Mouse (Mus musculus): ENCODE data around the gene Gm3336. TPM values are rescaled to one million over a fixed set of nuclear protein-coding genes. Genes with fewer than 3 reads are reported as not detected.

Gm3336 gene
- polyA plus RNA-seq, 1 experiment from 2014 or later: not detected

GRCm38 (mm10) chr8:70701982-70702841 is 16.1 kb upstream of the Gm3336 start:
- WGBS: 77% methylated on average over 2 of the region's 2 CpGs
- Histone ChIP-seq H3K4me1 (peaks cover 29% of the 10 kb centered on the region), H3K9ac (no peak overlapping the region), H3K36me3 (0 out of 2 replicates have a peak, but pooled peaks cover 5% of the 10 kb centered on the region), H3K4me3 (peak overlapping the region; percentile 71), H3K9me3 (no peaks in the 10 kb centered on the region), H3K27ac (peak overlapping the region; percentile 57), H3K4me2 (peak overlapping the region; percentile 53), H3K27me3 (no peaks in the 10 kb centered on the region)
- ATAC-seq (ENCODE audit: insufficient number of reproducible peaks, low FRiP score, low TSS enrichment, low read depth): no peak

- ATAC-seq (ENCODE audit: insufficient number of reproducible peaks, low FRiP score, low TSS enrichment, low read depth): no peak
- Histone ChIP-seq H3K27ac (peak overlapping the region; percentile 57), H3K4me2 (no peak overlapping the region), H3K4me3 (no peak overlapping the region), H3K36me3 (0 out of 2 replicates have a peak, but pooled peaks cover 5% of the 10 kb centered on the region), H3K27me3 (no peaks in the 10 kb centered on the region), H3K4me1 (peaks cover 23% of the 10 kb centered on the region), H3K9me3 (no peaks in the 10 kb centered on the region), H3K9ac (no peak overlapping the region)
- 77% methylated on average over 3 of the region's 3 CpGs for WGBS
These were observed 15.5 kb upstream of the Gm3336 start for GRCm38 (mm10) chr8:70702842-70703182.

GRCm38 (mm10) chr8:70703287-70703686 is 15.1 kb upstream of the Gm3336 start, which contains the start of gene Iqcn:
TSS of gene Iqcn (plus strand) at chr8:70703457.
- H3K9ac ChIP-seq: no peak within 1 kb of the TSS
- no peaks in the 10 kb centered on the region for H3K9me3 ChIP-seq
- H3K27ac ChIP-seq: peak within 1 kb of the TSS; percentile 57
- H3K36me3 ChIP-seq: 0 out of 2 replicates have a peak, but pooled peaks cover 5% of the 10 kb centered on the region
- no peaks in the 10 kb centered on the region for H3K27me3 ChIP-seq
- ATAC-seq (ENCODE audit: insufficient number of reproducible peaks, low FRiP score, low TSS enrichment, low read depth): no peak
- H3K4me3 ChIP-seq: no peak within 1 kb of the TSS; the same call in 1 of the 2 replicates
- H3K4me1 ChIP-seq: peaks cover 19% of the 10 kb centered on the region
- WGBS: 89% methylated on average over 3 of the region's 3 CpGs
- peak within 1 kb of the TSS; percentile 53 for H3K4me2 ChIP-seq

GRCm38 (mm10) chr8:70708281-70708680 is 10.1 kb upstream of the Gm3336 start:
- H3K4me3 ChIP-seq: no peak overlapping the region
- H3K4me2 ChIP-seq: no peak overlapping the region
- ATAC-seq (ENCODE audit: insufficient number of reproducible peaks, low FRiP score, low TSS enrichment, low read depth): no peak
- no peak overlapping the region for H3K9ac ChIP-seq
- no peaks in the 10 kb centered on the region for H3K36me3 ChIP-seq
- H3K27me3 ChIP-seq: no peaks in the 10 kb centered on the region
- no peaks in the 10 kb centered on the region for H3K9me3 ChIP-seq
- 88% methylated on average over 14 of the region's 14 CpGs for WGBS
- no peak overlapping the region for H3K27ac ChIP-seq
- no peaks in the 10 kb centered on the region; the same call in 1 of the 2 replicates for H3K4me1 ChIP-seq

- H3K9me3 ChIP-seq: no peaks in the 10 kb centered on the region
- H3K27ac ChIP-seq: no peak overlapping the region
- H3K27me3 ChIP-seq: no peaks in the 10 kb centered on the region
- H3K4me2 ChIP-seq: no peak overlapping the region
- 93% methylated on average over 9 of the region's 9 CpGs for WGBS
- H3K36me3 ChIP-seq: no peaks in the 10 kb centered on the region
- no peaks in the 10 kb centered on the region for H3K4me1 ChIP-seq
- no peak overlapping the region for H3K4me3 ChIP-seq
- ATAC-seq (ENCODE audit: insufficient number of reproducible peaks, low FRiP score, low TSS enrichment, low read depth): no peak
- no peak overlapping the region for H3K9ac ChIP-seq
These were observed 8.5 kb upstream of the Gm3336 start for GRCm38 (mm10) chr8:70709794-70710193.

- no peak for ATAC-seq (ENCODE audit: insufficient number of reproducible peaks, low FRiP score, low TSS enrichment, low read depth)
- H3K4me3 ChIP-seq: no peak overlapping the region
- WGBS: 91% methylated on average over 1 of the region's 1 CpGs
These were observed 8.0 kb upstream of the Gm3336 start for GRCm38 (mm10) chr8:70710296-70710695.

GRCm38 (mm10) chr8:70711041-70711440 is 7.3 kb upstream of the Gm3336 start:
- Histone ChIP-seq H3K4me3 (no peak overlapping the region), H3K9ac (no peak overlapping the region), H3K36me3 (no peaks in the 10 kb centered on the region), H3K4me1 (no peaks in the 10 kb centered on the region), H3K9me3 (no peaks in the 10 kb centered on the region), H3K27me3 (no peaks in the 10 kb centered on the region), H3K27ac (no peak overlapping the region), H3K4me2 (no peak overlapping the region)
- WGBS: 87% methylated on average over 11 of the region's 11 CpGs
- ATAC-seq (ENCODE audit: insufficient number of reproducible peaks, low FRiP score, low TSS enrichment, low read depth): no peak

More at GRCm38 (mm10) chr8:70710296-70710695, 8.0 kb upstream of the Gm3336 start:
- Histone ChIP-seq H3K9me3 (no peaks in the 10 kb centered on the region), H3K4me1 (no peaks in the 10 kb centered on the region), H3K4me2 (no peak overlapping the region), H3K27ac (no peak overlapping the region), H3K36me3 (no peaks in the 10 kb centered on the region), H3K9ac (no peak overlapping the region), H3K27me3 (no peaks in the 10 kb centered on the region)

GRCm38 (mm10) chr8:70713991-70714390 is 4.4 kb upstream of the Gm3336 start:
- no peak for ATAC-seq (ENCODE audit: insufficient number of reproducible peaks, low FRiP score, low TSS enrichment, low read depth)
- Histone ChIP-seq H3K9ac (no peak overlapping the region), H3K9me3 (no peaks in the 10 kb centered on the region), H3K4me1 (peaks cover 3% of the 10 kb centered on the region; the same call in 1 of the 2 replicates), H3K4me2 (no peak overlapping the region), H3K27ac (no peak overlapping the region), H3K36me3 (no peaks in the 10 kb centered on the region), H3K4me3 (no peak overlapping the region), H3K27me3 (0 out of 2 replicates have a peak, but pooled peaks cover 7% of the 10 kb centered on the region)
- WGBS: 75% methylated on average over 7 of the region's 7 CpGs

GRCm38 (mm10) chr8:70715086-70715485 is 3.3 kb upstream of the Gm3336 start:
- H3K9me3 ChIP-seq: no peaks in the 10 kb centered on the region
- H3K27me3 ChIP-seq: 0 out of 2 replicates have a peak, but pooled peaks cover 7% of the 10 kb centered on the region
- ATAC-seq (ENCODE audit: insufficient number of reproducible peaks, low FRiP score, low TSS enrichment, low read depth): no peak
- no peaks in the 10 kb centered on the region for H3K36me3 ChIP-seq
- WGBS: 52% methylated on average over 2 of the region's 2 CpGs
- no peak overlapping the region for H3K4me2 ChIP-seq
- H3K4me1 ChIP-seq: peaks cover 3% of the 10 kb centered on the region; the same call in 1 of the 2 replicates
- no peak overlapping the region for H3K27ac ChIP-seq
- H3K9ac ChIP-seq: no peak overlapping the region
- H3K4me3 ChIP-seq: no peak overlapping the region

GRCm38 (mm10) chr8:70716521-70717400 is 1.6 kb upstream of the Gm3336 start:
- Histone ChIP-seq H3K27me3 (0 out of 2 replicates have a peak, but pooled peaks cover 7% of the 10 kb centered on the region), H3K4me2 (no peak overlapping the region), H3K9me3 (no peaks in the 10 kb centered on the region), H3K27ac (no peak overlapping the region), H3K36me3 (no peaks in the 10 kb centered on the region), H3K9ac (no peak overlapping the region), H3K4me3 (no peak overlapping the region), H3K4me1 (peaks cover 3% of the 10 kb centered on the region; the same call in 1 of the 2 replicates)
- ATAC-seq (ENCODE audit: insufficient number of reproducible peaks, low FRiP score, low TSS enrichment, low read depth): no peak
- 84% methylated on average over 40 of the region's 40 CpGs for WGBS

GRCm38 (mm10) chr8:70719796-70720270 is 1.5 kb downstream of the Gm3336 start:
- Histone ChIP-seq H3K9ac (no peak overlapping the region), H3K4me1 (peaks cover 3% of the 10 kb centered on the region; the same call in 1 of the 2 replicates), H3K4me2 (no peak overlapping the region), H3K27me3 (0 out of 2 replicates have a peak, but pooled peaks cover 7% of the 10 kb centered on the region), H3K36me3 (no peaks in the 10 kb centered on the region), H3K27ac (no peak overlapping the region), H3K4me3 (no peak overlapping the region), H3K9me3 (no peaks in the 10 kb centered on the region)
- 56% methylated on average over 9 of the region's 9 CpGs for WGBS
- ATAC-seq (ENCODE audit: insufficient number of reproducible peaks, low FRiP score, low TSS enrichment, low read depth): no peak
